Mouse (Mus musculus) urinary bladder, postnatal 25 days (tissue): ENCODE results near the gene Mrpl52.

Experiments used
- DNase-seq: peaks from one replicate; pipeline ENCODE4 v3.0.0; 2022; ENCODE audit warnings: low spot score

Gene Mrpl52

DNA sequence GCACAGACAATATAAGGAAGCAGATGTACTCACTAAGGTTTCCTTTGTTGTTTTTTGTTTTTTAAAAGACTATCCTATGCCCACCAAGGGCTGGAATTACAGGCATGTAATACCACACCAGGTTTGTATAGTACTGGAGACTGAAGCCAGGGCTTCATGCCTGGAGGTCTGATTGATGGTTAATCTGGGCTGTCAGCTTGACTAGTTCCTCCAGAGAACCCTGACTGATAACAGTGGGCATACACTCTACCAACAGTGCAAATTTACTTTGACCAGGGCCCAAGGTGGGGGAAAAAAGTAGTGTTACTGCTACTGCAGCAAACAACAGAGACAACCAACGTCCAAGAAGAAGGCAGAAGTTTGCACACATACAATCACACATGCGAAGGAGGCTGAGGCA, 44.8 kb downstream of the Mrpl52 start:
- no peak for DNase-seq

DNA sequence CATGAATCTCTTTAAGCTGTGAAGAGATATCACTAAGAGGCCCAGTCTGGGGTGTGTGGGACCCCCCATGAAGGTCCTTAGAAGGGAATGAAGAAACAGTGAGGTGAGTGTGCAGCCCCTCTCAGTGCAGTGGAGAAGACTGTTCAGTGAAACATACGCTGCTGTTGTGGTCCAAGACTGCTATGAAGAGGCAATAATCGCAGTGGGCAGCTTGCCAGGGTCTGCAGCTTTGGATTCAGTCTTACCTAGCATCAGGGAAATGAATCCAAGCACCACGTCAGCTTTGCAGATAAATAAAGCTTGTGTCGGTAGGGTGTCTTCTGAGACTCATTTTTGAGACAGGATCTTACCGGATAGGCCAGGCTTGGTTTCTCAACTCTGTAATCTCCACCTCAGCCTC, 46.0 kb downstream of the Mrpl52 start:
- no peak for DNase-seq

DNA sequence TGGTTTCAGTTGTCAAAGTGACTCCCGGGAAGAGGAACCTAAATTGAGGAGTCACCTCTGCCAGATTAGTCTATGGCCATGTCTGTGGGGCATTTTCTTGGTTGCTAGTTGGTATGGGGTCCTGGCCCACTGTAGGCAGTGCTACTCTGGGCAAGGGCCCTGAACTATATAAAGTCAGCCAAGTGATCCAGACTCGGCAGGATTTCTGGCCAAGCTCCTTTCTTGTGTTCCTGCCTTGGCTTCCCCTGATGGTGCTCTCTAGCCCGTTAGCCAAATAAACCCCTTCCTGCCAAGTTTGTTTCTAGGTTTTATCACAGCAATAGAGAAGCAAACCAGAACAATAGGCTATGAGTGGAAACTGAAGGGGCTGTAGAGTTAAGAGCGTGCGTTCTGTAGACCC, 48.0 kb downstream of the Mrpl52 start:
- DNase-seq, result no peak

DNA sequence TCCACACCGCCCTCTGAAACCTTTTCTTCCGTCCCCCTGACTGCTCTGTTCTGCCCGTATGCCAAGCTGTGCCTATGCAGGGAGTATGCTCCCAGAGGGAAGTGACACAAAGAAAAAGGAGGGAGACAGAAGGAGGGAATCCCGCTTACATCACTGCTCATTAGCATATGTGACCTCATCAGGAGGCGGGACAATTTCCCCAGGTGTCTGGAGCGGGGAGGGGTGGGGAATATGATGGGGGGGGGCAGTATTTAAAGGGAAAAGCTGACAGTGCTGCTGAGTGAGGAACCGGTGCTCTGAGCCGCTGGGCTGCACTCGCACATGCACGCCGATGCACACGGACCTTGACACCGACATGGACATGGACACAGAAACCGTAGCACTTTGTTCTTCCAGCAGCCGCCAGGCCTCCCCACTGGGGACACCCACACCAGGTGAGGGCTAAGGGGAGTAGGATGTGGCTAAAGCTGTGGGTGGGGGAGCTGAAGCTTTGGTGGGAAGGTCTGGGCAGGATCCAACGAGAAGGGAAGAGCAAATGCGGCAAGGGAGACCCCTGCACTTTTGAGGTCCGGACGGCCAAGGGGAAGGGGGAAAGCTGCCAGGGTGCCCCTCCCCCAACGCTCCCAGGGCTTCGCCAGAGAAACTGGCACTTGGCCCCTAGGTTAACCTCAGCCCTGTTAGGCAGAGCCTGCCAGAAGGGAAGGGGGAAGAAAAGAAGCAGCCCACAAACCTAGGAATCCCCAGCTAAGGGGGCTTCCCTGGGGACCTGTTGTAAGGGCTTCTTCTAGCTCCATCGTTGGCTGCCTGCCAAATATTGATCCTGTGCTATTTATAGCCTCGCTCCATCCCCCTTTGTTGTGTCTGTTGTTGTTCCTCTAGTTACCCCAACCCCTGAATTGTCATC, 49.5 kb downstream of the Mrpl52 start, which contains the start of gene Rem2:
Gene Rem2, plus strand, starts transcription at position 160 of the 904 bp plus-strand sequence.
- peak; percentile 25 for DNase-seq

DNA sequence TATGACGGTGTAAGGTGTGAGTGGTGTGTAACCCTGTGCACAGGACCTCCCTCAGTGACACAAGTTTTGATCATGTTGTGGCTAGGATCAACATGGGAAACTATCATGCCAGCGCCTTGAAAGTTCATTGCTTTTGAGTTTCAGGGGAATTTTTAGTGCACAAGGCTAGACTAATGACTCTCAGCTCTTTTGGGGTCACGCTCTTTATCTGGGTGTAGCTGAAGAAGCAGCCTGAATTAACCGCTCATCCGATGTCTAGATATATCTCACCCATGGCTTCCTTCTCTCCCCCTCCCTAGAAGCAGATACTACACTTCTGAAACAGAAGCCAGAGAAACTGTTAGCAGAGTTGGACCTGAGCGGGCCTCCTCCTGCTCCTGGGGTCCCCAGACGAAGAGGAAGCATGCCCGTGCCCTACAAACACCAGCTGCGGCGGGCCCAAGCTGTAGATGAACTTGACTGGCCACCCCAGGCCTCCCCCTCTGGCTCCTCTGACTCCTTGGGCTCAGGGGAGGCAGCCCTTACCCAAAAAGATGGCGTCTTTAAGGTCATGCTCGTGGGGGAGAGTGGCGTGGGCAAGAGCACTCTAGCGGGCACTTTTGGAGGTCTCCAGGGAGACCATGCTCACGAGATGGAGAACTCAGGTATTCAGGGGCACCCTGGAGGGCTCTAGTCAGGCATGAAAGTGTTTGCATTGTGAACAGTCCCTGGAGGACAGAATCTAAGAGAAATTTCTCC, 50.6 kb downstream of the Mrpl52 start:
- DNase-seq, result no peak
